Mouse (Mus musculus) heart, postnatal 0 days (tissue): ENCODE results near the gene Sept6. TPM values are rescaled to one million over a fixed set of nuclear protein-coding genes. Genes with fewer than 3 reads are reported as not detected.

Experiments
- ATAC-seq: fragments of 200-750 bp; cut with Nextera tagmentation; 2 replicates; pipeline ENCODE4 v1.8.0; 2017; ENCODE audit warnings: low read depth, moderate number of reproducible peaks, moderate library complexity; ENCODE audit not compliant: insufficient read depth
- DNase-seq: peaks from one replicate; pipeline ENCODE4 v3.0.0-alpha.2; 2016; ENCODE audit warnings: low spot score
- H3K27ac ChIP-seq: fragments of 300-500 bp; sonication (generic); 2 replicates; pipeline ENCODE4 v1.5.1; 2014; ENCODE audit warnings: low read depth, mild to moderate bottlenecking
- H3K27me3 ChIP-seq: fragments of 300-500 bp; sonication (generic); 2 replicates; pipeline ENCODE4 v1.6.1; 2014; ENCODE audit warnings: low read length, mixed read lengths; ENCODE audit not compliant: control insufficient read depth, insufficient read depth
- H3K36me3 ChIP-seq: fragments of 300-500 bp; sonication (generic); replicated peaks from 2 replicates; pipeline ENCODE4 v1.6.1; 2014; ENCODE audit warnings: low read length, mixed read lengths; ENCODE audit not compliant: control insufficient read depth, insufficient read depth
- H3K4me1 ChIP-seq: fragments of 300-500 bp; sonication (generic); 2 replicates; pipeline ENCODE4 v1.6.1; 2014; ENCODE audit warnings: antibody characterized with exemption; ENCODE audit not compliant: control insufficient read depth, insufficient read depth
- H3K4me2 ChIP-seq: fragments of 300-500 bp; sonication (generic); 2 replicates; pipeline ENCODE4 v1.6.1; 2014; ENCODE audit warnings: low read depth, mild to moderate bottlenecking, low read length, moderate library complexity
- H3K4me3 ChIP-seq: fragments of 300-500 bp; sonication (generic); 2 replicates; pipeline ENCODE4 v1.5.1; 2014; ENCODE audit warnings: low read depth, low read length
- H3K9ac ChIP-seq: fragments of 300-500 bp; sonication (generic); replicated peaks from 2 replicates; pipeline ENCODE4 v1.6.1; 2014; ENCODE audit warnings: low read depth, low read length, mixed read lengths
- H3K9me3 ChIP-seq: fragments of 300-500 bp; sonication (generic); replicated peaks from 2 replicates; pipeline ENCODE4 v1.6.1; 2016; ENCODE audit warnings: low read length; ENCODE audit not compliant: control insufficient read depth
- CTCF ChIP-seq: IDR thresholded peaks from 2 replicates; pipeline ENCODE4 v1.5.1; 2016; ENCODE audit warnings: antibody characterized with exemption, control low read depth, low read depth
- EP300 ChIP-seq: IDR thresholded peaks from 2 replicates; pipeline ENCODE4 v1.6.1; 2016; ENCODE audit warnings: antibody characterized with exemption, low read depth
- WGBS: fragments of 180-500 bp; shearing (Covaris S2); extraction: QIAGEN DNeasy Blood & Tissue Kit; methylation state at CpG from one replicate; pipeline ENCODE4 v1.1.7; 2014; 5-methylcytosine and 5-hydroxymethylcytosine counted together
- polyA plus RNA-seq: library from polyadenylated mRNA; unstranded; fragments of >200 nt; fragmentation: Nextera tagmentation; extraction: Ambion mirVana; gene quantifications from 2 replicates; pipeline ENCODE4 v1.2.1, GENCODE M21; 2015
- total RNA-seq: library from RNA; depleted of rRNA; stranded (reverse); fragments of >200 nt; gene quantifications from 2 replicates; pipeline ENCODE4 v1.2.3, GENCODE M21; 2014; ENCODE audit warnings: low replicate concordance; rRNA removed

Gene Sept6
- 53.1 and 73.5 TPM in 2 replicates for total RNA-seq
- 22.1 and 22.3 TPM in 2 replicates for polyA plus RNA-seq

- Histone ChIP-seq H3K9ac (no peak within 1 kb of the TSS), H3K4me3 (no peak within 1 kb of the TSS), H3K36me3 (no peaks in the 10 kb centered on the region), H3K9me3 (no peaks in the 10 kb centered on the region), H3K27ac (no peak within 1 kb of the TSS), H3K4me1 (no peaks in the 10 kb centered on the region), H3K4me2 (no peak within 1 kb of the TSS), H3K27me3 (no peaks in the 10 kb centered on the region)
- no peak for TF ChIP-seq CTCF
- no peak for TF ChIP-seq EP300
- WGBS, result 60% methylated on average over 2 of the region's 2 CpGs
- DNase-seq (no peak), ATAC-seq (no peak)
Observed at GRCm38 (mm10) chrX:36991694-36992093, at the start of gene Sept6. Gene Sept6, minus strand, starts transcription at chrX:36991794.

GRCm38 (mm10) chrX:37028378-37028777 lies 36.8 kb upstream of the Sept6 start:
- Histone ChIP-seq H3K4me2 (no peak overlapping the region), H3K4me3 (no peak overlapping the region), H3K4me1 (no peaks in the 10 kb centered on the region), H3K9me3 (no peaks in the 10 kb centered on the region), H3K27me3 (no peaks in the 10 kb centered on the region), H3K9ac (no peak overlapping the region), H3K36me3 (no peaks in the 10 kb centered on the region), H3K27ac (no peak overlapping the region)
- no peak for TF ChIP-seq EP300
- TF ChIP-seq CTCF, result no peak
- ATAC-seq, result no peak
- peak; percentile 6 for DNase-seq
- 43% methylated on average over 3 of the region's 3 CpGs for WGBS

DNA sequence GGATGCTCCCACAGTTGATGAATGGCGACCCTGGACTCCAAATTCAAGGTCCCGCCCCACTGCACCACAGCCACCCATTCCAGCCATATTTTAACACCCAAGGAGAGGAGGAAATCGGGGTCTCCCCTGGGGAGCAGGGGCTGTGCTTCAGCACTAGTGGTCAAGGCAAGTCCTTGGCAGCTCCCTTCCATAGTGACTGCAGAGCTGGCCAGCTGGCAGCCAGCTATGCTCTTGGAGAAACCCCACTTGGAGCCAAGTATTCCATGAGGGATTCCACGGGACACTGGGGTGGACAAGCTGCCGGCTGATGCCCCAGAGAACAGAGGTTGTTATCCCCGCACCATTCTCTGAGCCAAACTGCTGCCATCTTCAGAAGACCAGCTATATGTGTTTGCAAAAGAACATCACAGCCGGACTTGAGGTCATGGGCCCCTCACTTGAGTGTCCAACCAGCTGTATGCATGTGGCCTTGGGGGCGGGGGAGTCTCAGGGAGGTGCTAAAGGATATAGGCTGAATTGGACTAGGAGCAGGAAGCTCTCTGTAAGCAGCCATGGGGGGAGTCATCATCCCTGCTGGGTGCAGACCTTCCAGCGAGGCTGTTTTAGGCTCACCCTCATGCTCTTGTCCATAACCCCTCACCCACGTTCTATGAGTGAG lies 32.2 kb upstream of the Sept6 start:
- Histone ChIP-seq H3K9ac (no peak overlapping the region), H3K9me3 (no peaks in the 10 kb centered on the region), H3K4me2 (no peak overlapping the region), H3K27ac (no peak overlapping the region), H3K4me1 (no peaks in the 10 kb centered on the region), H3K36me3 (no peaks in the 10 kb centered on the region), H3K27me3 (no peaks in the 10 kb centered on the region), H3K4me3 (no peak overlapping the region)
- 53% methylated on average over 10 of the region's 10 CpGs for whole genome bisulfite sequencing
- no peak for DNase-seq
- peak; percentile 24; the same call in 1 of the 2 replicates for ATAC-seq
- TF ChIP-seq CTCF, result no peak
- no peak for TF ChIP-seq EP300

DNA sequence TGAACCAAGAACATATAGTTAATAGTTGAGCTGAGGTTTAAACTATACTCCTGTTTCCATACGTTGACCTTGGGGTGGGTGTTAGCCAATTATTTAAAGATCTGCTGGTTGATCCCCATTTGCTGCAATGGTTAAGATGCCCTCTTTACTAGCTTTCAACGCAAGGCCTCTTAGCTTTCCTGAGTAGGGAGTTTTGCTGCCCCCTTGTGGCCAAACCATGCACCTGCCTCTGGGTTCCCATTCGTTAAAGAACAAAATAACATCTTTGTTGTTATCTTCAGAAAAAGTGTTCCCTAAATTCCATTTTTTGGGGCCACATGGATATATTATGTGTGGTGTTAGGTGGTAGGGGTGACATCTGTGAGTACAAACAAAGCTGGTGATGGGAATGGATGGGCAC lies 31.1 kb upstream of the Sept6 start:
- no peak overlapping the region for H3K4me3 ChIP-seq
- no peak overlapping the region for H3K27ac ChIP-seq
- no peaks in the 10 kb centered on the region for H3K27me3 ChIP-seq
- H3K36me3 ChIP-seq, result no peaks in the 10 kb centered on the region
- H3K9me3 ChIP-seq, result no peaks in the 10 kb centered on the region
- TF ChIP-seq CTCF, result peak; percentile 76
- no peak for TF ChIP-seq EP300
- H3K4me1 ChIP-seq, result no peaks in the 10 kb centered on the region
- 12% methylated on average over 3 of the region's 3 CpGs for WGBS
- peak; percentile 7 for DNase-seq
- no peak overlapping the region for H3K9ac ChIP-seq
- no peak for ATAC-seq
- no peak overlapping the region for H3K4me2 ChIP-seq

- H3K9me3 ChIP-seq, result no peaks in the 10 kb centered on the region
- no peaks in the 10 kb centered on the region for H3K4me1 ChIP-seq
- ATAC-seq (no peak), DNase-seq (no peak)
- no peaks in the 10 kb centered on the region for H3K36me3 ChIP-seq
- H3K27ac ChIP-seq, result no peak overlapping the region
- TF ChIP-seq CTCF (peak; percentile 27; the same call in 1 of the 2 replicates), EP300 (no peak)
- no peak overlapping the region for H3K9ac ChIP-seq
- 72% methylated on average over 3 of the region's 3 CpGs for WGBS
- no peaks in the 10 kb centered on the region for H3K27me3 ChIP-seq
- H3K4me3 ChIP-seq, result no peak overlapping the region
- H3K4me2 ChIP-seq, result no peak overlapping the region
Observed at GRCm38 (mm10) chrX:37019045-37019444, 27.5 kb upstream of the Sept6 start.
